Mouse (Mus musculus) MEL (cell line): ENCODE results near the gene Zbtb40. TPM values are rescaled to one million over a fixed set of nuclear protein-coding genes. Genes with fewer than 3 reads are reported as not detected.

Experiments used
- DNase-seq: peaks from one replicate; pipeline ENCODE4 v3.0.0; 2011; ENCODE audit warnings: low read depth, low spot score
- H3K27ac ChIP-seq: 2 replicates; pipeline ENCODE4 v1.5.1; 2012; ENCODE audit warnings: low read depth, mild to moderate bottlenecking, control low read depth, low read length, moderate library complexity; ENCODE audit not compliant: control insufficient read depth
- H3K27me3 ChIP-seq, 2 experiments: fragments of 150-350 bp in 1 of 2; sonication (generic) in 1 of 2; 2 replicates each; pipeline ENCODE4 v1.6.1; 2012; ENCODE audit warnings: low read length in 2 of 2, mild to moderate bottlenecking in 2 of 2, improper control_type of control experiment in 1 of 2, moderate library complexity in 1 of 2; ENCODE audit not compliant: insufficient read depth in 2 of 2, control insufficient read depth in 1 of 2
- H3K36me3 ChIP-seq, 2 experiments: 2 replicates each; pipeline ENCODE4 v1.6.1; 2012 to 2014; ENCODE audit warnings: low read length in 2 of 2, improper control_type of control experiment in 1 of 2, inconsistent platforms in 1 of 2, mild to moderate bottlenecking in 1 of 2; ENCODE audit not compliant: insufficient read depth in 2 of 2, control insufficient read depth in 1 of 2
- H3K4me1 ChIP-seq, 2 experiments: fragments of 150-350 bp in 1 of 2; sonication (generic) in 1 of 2; 2 replicates each; pipeline ENCODE4 v1.6.1; 2012; ENCODE audit warnings: low read length in 2 of 2, improper control_type of control experiment in 1 of 2, mild to moderate bottlenecking in 1 of 2; ENCODE audit not compliant: insufficient read depth in 2 of 2, control insufficient read depth in 1 of 2
- H3K4me3 ChIP-seq, 2 experiments: fragments of 150-350 bp in 1 of 2; sonication (generic) in 1 of 2; 2 replicates each; pipeline ENCODE4 v1.5.1; 2012; ENCODE audit warnings: low read depth in 2 of 2, low read length in 2 of 2, mild to moderate bottlenecking in 2 of 2, moderate library complexity in 2 of 2, control low read depth in 1 of 2, improper control_type of control experiment in 1 of 2; ENCODE audit not compliant: control insufficient read depth in 1 of 2, insufficient read depth in 1 of 2
- H3K79me2 ChIP-seq: 2 replicates; pipeline ENCODE4 v1.6.1; 2012; ENCODE audit warnings: mild to moderate bottlenecking, low read length, moderate library complexity; ENCODE audit not compliant: control insufficient read depth, poor library complexity, insufficient read depth
- H3K9ac ChIP-seq: 2 replicates; pipeline ENCODE4 v1.6.1; 2012; ENCODE audit warnings: low read depth, mild to moderate bottlenecking, control low read depth, low read length, moderate library complexity; ENCODE audit not compliant: control insufficient read depth, poor library complexity, severe bottlenecking
- H3K9me3 ChIP-seq: fragments of 150-350 bp; sonication (generic); replicated peaks from 2 replicates; pipeline ENCODE4 v1.6.1; 2012; ENCODE audit warnings: mild to moderate bottlenecking, low read length, improper control_type of control experiment, moderate library complexity; ENCODE audit not compliant: insufficient read depth
- BHLHE40 ChIP-seq: IDR thresholded peaks from 2 replicates; pipeline ENCODE4 v1.6.1; 2012; ENCODE audit warnings: low read depth, mild to moderate bottlenecking, inconsistent platforms, low read length, improper control_type of control experiment, borderline replicate concordance
- CHD2 ChIP-seq: IDR thresholded peaks from 2 replicates; pipeline ENCODE4 v1.6.1; 2011; ENCODE audit warnings: low read length, improper control_type of control experiment
- EP300 ChIP-seq, 2 experiments: IDR thresholded peaks; 2 replicates each; pipeline ENCODE4 v1.6.1; 2011; ENCODE audit warnings: improper control_type of control experiment in 2 of 2, low read length in 2 of 2, low read depth in 1 of 2, mild to moderate bottlenecking in 1 of 2
- ETS1 ChIP-seq: IDR thresholded peaks from 2 replicates; pipeline ENCODE4 v1.6.1; 2012; ENCODE audit warnings: low read depth, mild to moderate bottlenecking, inconsistent platforms, low read length, improper control_type of control experiment, moderate library complexity
- GABPA ChIP-seq: IDR thresholded peaks from 2 replicates; pipeline ENCODE4 v1.6.1; 2012; ENCODE audit warnings: low read depth, mild to moderate bottlenecking, inconsistent platforms, low read length, improper control_type of control experiment, moderate library complexity
- GATA1 ChIP-seq: IDR thresholded peaks from 2 replicates; pipeline ENCODE4 v1.6.1; 2011; ENCODE audit warnings: low read depth, low read length, improper control_type of control experiment
- HCFC1 ChIP-seq: IDR thresholded peaks from 2 replicates; pipeline ENCODE4 v1.6.1; 2012; ENCODE audit warnings: low read depth, mild to moderate bottlenecking, inconsistent platforms, low read length, improper control_type of control experiment, moderate library complexity
- JUND ChIP-seq: IDR thresholded peaks from 2 replicates; pipeline ENCODE4 v1.6.1; 2011; ENCODE audit warnings: low read depth, mild to moderate bottlenecking, improper control_type of control experiment, low read length
- KAT2A ChIP-seq: conservative IDR thresholded peaks from 2 replicates; pipeline ENCODE4 v1.6.1; 2012; ENCODE audit warnings: low read depth, low read length, improper control_type of control experiment, inconsistent platforms
- MAX ChIP-seq: IDR thresholded peaks from 2 replicates; pipeline ENCODE4 v1.6.1; 2011; ENCODE audit warnings: low read length, improper control_type of control experiment
- MAZ ChIP-seq: IDR thresholded peaks from 2 replicates; pipeline ENCODE4 v1.6.1; 2012; ENCODE audit warnings: low read depth, mild to moderate bottlenecking, inconsistent platforms, low read length, improper control_type of control experiment
- MEF2A ChIP-seq: IDR thresholded peaks from 2 replicates; pipeline ENCODE4 v1.6.1; 2014; ENCODE audit warnings: low read depth, mild to moderate bottlenecking, inconsistent platforms, low read length, improper control_type of control experiment; ENCODE audit not compliant: poor library complexity, insufficient replicate concordance, severe bottlenecking; ENCODE audit errors: extremely low read depth
- MXI1 ChIP-seq: IDR thresholded peaks from 2 replicates; pipeline ENCODE4 v1.6.1; 2011; ENCODE audit warnings: mild to moderate bottlenecking, low read depth, low read length, improper control_type of control experiment
- NELFE ChIP-seq: IDR thresholded peaks from 2 replicates; pipeline ENCODE4 v1.6.1; 2011; ENCODE audit warnings: low read depth, low read length, improper control_type of control experiment
- NRF1 ChIP-seq: IDR thresholded peaks from 2 replicates; pipeline ENCODE4 v1.6.1; 2014; ENCODE audit warnings: low read depth, mild to moderate bottlenecking, inconsistent platforms, low read length, improper control_type of control experiment, moderate library complexity; ENCODE audit not compliant: poor library complexity, insufficient read depth, severe bottlenecking
- POLR2A ChIP-seq, 2 experiments: IDR thresholded peaks; 2 replicates each; pipeline ENCODE4 v1.6.1; 2011 to 2012; ENCODE audit warnings: low read length in 2 of 2, mild to moderate bottlenecking in 2 of 2, control low read depth in 1 of 2, improper control_type of control experiment in 1 of 2, low read depth in 1 of 2, moderate library complexity in 1 of 2; ENCODE audit not compliant: control insufficient read depth in 1 of 2, insufficient read depth in 1 of 2, poor library complexity in 1 of 2
- POLR2AphosphoS2 ChIP-seq: IDR thresholded peaks from 2 replicates; pipeline ENCODE4 v1.6.1; 2011; ENCODE audit warnings: low read length, improper control_type of control experiment
- SIN3A ChIP-seq: IDR thresholded peaks from 2 replicates; pipeline ENCODE4 v1.6.1; 2012; ENCODE audit warnings: low read length, improper control_type of control experiment, inconsistent platforms
- SMC3 ChIP-seq: IDR thresholded peaks from 2 replicates; pipeline ENCODE4 v1.6.1; 2011; ENCODE audit warnings: low read depth, low read length, improper control_type of control experiment
- TAL1 ChIP-seq: IDR thresholded peaks from 2 replicates; pipeline ENCODE4 v1.6.1; 2012; ENCODE audit warnings: mild to moderate bottlenecking, inconsistent platforms, low read length, moderate library complexity, mixed read lengths
- TBP ChIP-seq: IDR thresholded peaks from 2 replicates; pipeline ENCODE4 v1.8.0; 2011; ENCODE audit warnings: low read depth, low read length, improper control_type of control experiment
- ZC3H11A ChIP-seq: IDR thresholded peaks from 2 replicates; pipeline ENCODE4 v1.6.1; 2012; ENCODE audit warnings: low read depth, mild to moderate bottlenecking, inconsistent platforms, low read length, improper control_type of control experiment
- ZNF384 ChIP-seq: IDR thresholded peaks from 2 replicates; pipeline ENCODE4 v1.6.1; 2012; ENCODE audit warnings: low read depth, mild to moderate bottlenecking, inconsistent platforms, low read length, improper control_type of control experiment
- polyA plus RNA-seq, 2 experiments: library from polyadenylated mRNA; stranded (reverse) in 1 of 2; unstranded in 1 of 2; fragments of >175 nt in 1 of 2; fragments of >200 nt in 1 of 2; gene quantifications; 2 replicates each; pipeline versions ENCODE4 v1.2.1 to v1.2.4; 2012; ENCODE audit warnings: low replicate concordance in 2 of 2, low read depth in 1 of 2; ENCODE audit not compliant: insufficient read length in 2 of 2, insufficient read depth in 1 of 2, missing spikeins in 1 of 2
- total RNA-seq: library from RNA; depleted of rRNA; stranded (reverse); fragments of 300-350 nt; gene quantifications from 2 replicates; pipeline ENCODE4 v1.2.3, GENCODE M21; 2012

The Zbtb40 gene
- total and polyA plus RNA-seq, 3 experiments, result 9.6 to 14.4 TPM; not detected in 1

DNA sequence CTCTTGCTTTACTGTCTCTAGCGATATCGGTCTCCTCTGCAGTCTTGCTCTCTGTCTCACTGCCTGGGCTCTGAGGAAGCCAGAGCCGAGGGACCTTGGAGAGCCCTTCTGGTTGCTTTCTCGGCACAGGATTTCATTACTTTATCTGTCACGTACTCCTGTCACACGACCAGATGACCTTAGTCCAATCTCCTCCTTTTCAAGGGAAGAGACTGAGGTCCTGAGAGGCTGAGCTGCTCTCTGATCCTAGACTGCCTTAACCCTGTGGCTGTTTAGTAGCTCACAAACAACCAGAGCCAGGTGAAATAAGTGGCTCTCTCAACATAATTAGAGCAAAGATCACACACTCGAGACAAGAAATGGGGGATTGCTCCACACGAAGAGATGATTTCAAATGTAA is 19.3 kb downstream of the Zbtb40 start:
- Histone ChIP-seq H3K4me3 (no peak overlapping the region), H3K27ac (no peak overlapping the region), H3K9me3 (no peaks in the 10 kb centered on the region), H3K27me3 (no peaks in the 10 kb centered on the region), H3K4me1 (peaks cover 16 to 29% of the 10 kb centered on the region in 2 experiments)
- no peak for TF ChIP-seq ZC3H11A
- no peak for TF ChIP-seq MAZ
- TF ChIP-seq SIN3A, result no peak
- no peak for TF ChIP-seq CHD2
- TF ChIP-seq SMC3, result no peak
- no peak for TF ChIP-seq NRF1
- no peak for TF ChIP-seq ETS1
- no peak for TF ChIP-seq POLR2AphosphoS2
- TF ChIP-seq GABPA, result no peak
- TF ChIP-seq BHLHE40, result no peak
- TF ChIP-seq NELFE, result no peak
- TF ChIP-seq TAL1, result no peak
- TF ChIP-seq, all 39 proteins: peak for 0
- Histone ChIP-seq H3K79me2 (no peaks in the 10 kb centered on the region), H3K36me3 (peaks cover 0 to 22% of the 10 kb centered on the region in 2 experiments; a peak in 2 of 4 replicates), H3K9ac (no peak overlapping the region)
- no peak for DNase-seq

DNA sequence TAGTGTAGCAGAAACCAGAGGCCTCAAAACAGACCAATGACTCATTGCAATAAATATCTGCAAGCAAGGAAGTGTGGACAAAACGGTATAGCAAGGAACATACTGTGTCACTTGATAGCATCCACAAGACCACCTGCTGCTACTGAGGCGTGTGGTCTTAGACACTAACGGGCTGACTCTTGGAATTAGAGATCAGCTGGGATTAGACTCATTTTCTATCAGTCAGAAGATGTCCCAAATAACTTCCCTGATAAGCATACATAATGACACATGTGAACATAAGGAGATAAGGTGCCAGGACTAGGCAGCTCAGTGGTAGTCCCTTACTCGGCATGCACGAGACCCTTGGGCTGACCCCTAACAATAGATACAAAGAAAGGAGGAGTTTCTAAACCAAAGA is 21.6 kb downstream of the Zbtb40 start:
- H3K27me3 ChIP-seq, result no peaks in the 10 kb centered on the region
- 0 out of 2 replicates have a peak overlapping the region, but pooled peaks have one; percentile 15 for H3K27ac ChIP-seq
- H3K4me1 ChIP-seq, result peaks cover 16 to 29% of the 10 kb centered on the region in 2 experiments
- H3K36me3 ChIP-seq, result peaks cover 0 to 22% of the 10 kb centered on the region in 2 experiments; a peak in 2 of 4 replicates
- H3K4me3 ChIP-seq, result no peak overlapping the region
- no peak for TF ChIP-seq ZNF384
- TF ChIP-seq SIN3A, result no peak
- TF ChIP-seq HCFC1, result no peak
- peak; percentile 29 to 53 for TF ChIP-seq EP300 (IDR thresholded peaks at IDR 0.05; ENCODE audit: low read depth in 1 of 2, low read length in 2 of 2)
- no peak for TF ChIP-seq POLR2A (IDR thresholded peaks at IDR 0.05; ENCODE audit: control insufficient read depth in 1 of 2, insufficient read depth in 1 of 2, low read depth in 1 of 2, low read length in 2 of 2, poor library complexity in 1 of 2)
- TF ChIP-seq JUND, result no peak
- TF ChIP-seq MXI1, result no peak
- TF ChIP-seq TAL1, result peak; percentile 46; the same call in 1 of the 2 replicates
- TF ChIP-seq NRF1, result no peak
- TF ChIP-seq GATA1, result peak; percentile 63
- TF ChIP-seq SMC3, result no peak
- TF ChIP-seq TBP, result no peak
- no peak for TF ChIP-seq POLR2AphosphoS2
- TF ChIP-seq ETS1, result peak; percentile 75
- TF ChIP-seq MAX, result no peak
- no peak for TF ChIP-seq KAT2A
- no peak for TF ChIP-seq MEF2A
- peak; percentile 61 for DNase-seq
- H3K9ac ChIP-seq, result no peak overlapping the region
- H3K9me3 ChIP-seq, result no peaks in the 10 kb centered on the region
- no peaks in the 10 kb centered on the region for H3K79me2 ChIP-seq
